9 mouse cellular contexts compared by ENCODE assay signal in genomic region chr5:118655025-118655424, GRCm38 (mm10).
DNase-seq lines count a peak whose midpoint lies in the region; ATAC-seq lines count a peak whose summit lies in the region.
"Had no signal": no experiment of that assay in that cellular context is flagged by ENCODE, and none has a peak within 500 bp of the region (broad histone marks: within the 10 kb centered on the region; RNA-seq: fewer than 3 reads in every experiment).

No protein-coding gene starts in this region.

- H3K4me2 ChIP-seq in embryonic facial prominence, embryonic 11.5 days (ENCODE audit: low read depth, low read length): no peak overlapping the region
- no peak overlapping the region for H3K4me2 ChIP-seq in midbrain, embryonic 14.5 days (ENCODE audit: low read length)
- H3K4me2 ChIP-seq in forebrain, embryonic 15.5 days (replicated peaks): no peak overlapping the region

- ATAC-seq in embryonic facial prominence, embryonic 11.5 days (replicated peaks; ENCODE audit: insufficient number of reproducible peaks, low FRiP score, low TSS enrichment, low read depth): 0 out of 2 replicates have a peak, but pooled peaks have one; percentile 56
- peak; percentile 69; the same call in 1 of the 2 replicates for ATAC-seq in midbrain, embryonic 14.5 days (ENCODE audit: low FRiP score, low TSS enrichment)
- peak; percentile 74; the same call in 1 of the 2 replicates for ATAC-seq in forebrain, embryonic 15.5 days (replicated peaks)
- no peak for ATAC-seq in inflammation-experienced regulatory T-cells, adult 6 months

- no peak overlapping the region for H3K27ac ChIP-seq in embryonic facial prominence, embryonic 11.5 days (replicated peaks; ENCODE audit: low read depth, low read length)
- H3K27ac ChIP-seq in embryonic facial prominence, embryonic 10.5 days (replicated peaks): no peak overlapping the region
- no peak overlapping the region for H3K27ac ChIP-seq in midbrain, embryonic 14.5 days (replicated peaks; ENCODE audit: low read depth, low read length)
- no peak overlapping the region for H3K27ac ChIP-seq in midbrain, embryonic 10.5 days (replicated peaks)
- peak overlapping the region; percentile 43; the same call in 1 of the 2 replicates for H3K27ac ChIP-seq in forebrain, embryonic 15.5 days (replicated peaks)

- no peaks in the 10 kb centered on the region for H3K9me3 ChIP-seq in embryonic facial prominence, embryonic 11.5 days (replicated peaks; ENCODE audit: control insufficient read depth, low read length)
- no peaks in the 10 kb centered on the region for H3K9me3 ChIP-seq in embryonic facial prominence, embryonic 10.5 days
- H3K9me3 ChIP-seq in midbrain, embryonic 14.5 days (ENCODE audit: control insufficient read depth, low read length): no peaks in the 10 kb centered on the region
- H3K9me3 ChIP-seq in midbrain, embryonic 10.5 days (replicated peaks): no peaks in the 10 kb centered on the region
- no peaks in the 10 kb centered on the region for H3K9me3 ChIP-seq in forebrain, embryonic 15.5 days
- H3K9me3 ChIP-seq: G1E had no signal

- 59% methylated on average over 2 of the region's 2 CpGs for WGBS in embryonic facial prominence, embryonic 11.5 days
- WGBS in embryonic facial prominence, embryonic 10.5 days: 61% methylated on average over 2 of the region's 2 CpGs
- WGBS in midbrain, embryonic 14.5 days: 51% methylated on average over 2 of the region's 2 CpGs
- 79% methylated on average over 2 of the region's 2 CpGs for WGBS in midbrain, embryonic 10.5 days
- WGBS in forebrain, embryonic 15.5 days: 26% methylated on average over 2 of the region's 2 CpGs

- H3K4me3 ChIP-seq in embryonic facial prominence, embryonic 11.5 days (ENCODE audit: low read depth, low read length): no peak overlapping the region
- H3K4me3 ChIP-seq in embryonic facial prominence, embryonic 10.5 days: no peak overlapping the region
- no peak overlapping the region for H3K4me3 ChIP-seq in midbrain, embryonic 14.5 days (replicated peaks; ENCODE audit: low read depth, low read length)
- no peak overlapping the region for H3K4me3 ChIP-seq in midbrain, embryonic 10.5 days
- H3K4me3 ChIP-seq in forebrain, embryonic 15.5 days: no peak overlapping the region

- peak; percentile 55 for DNase-seq in embryonic facial prominence, embryonic 11.5 days (ENCODE audit: low spot score)
- DNase-seq in embryonic facial prominence, embryonic 10.5 days (ENCODE audit: low spot score): no peak
- DNase-seq in midbrain, embryonic 14.5 days: peak; percentile 80
- no peak for DNase-seq in midbrain, embryonic 10.5 days (ENCODE audit: low spot score)
- DNase-seq in lung, postnatal 36 days: peak; percentile 79
- no peak for DNase-seq in ovary, postnatal 36 days (ENCODE audit: low spot score)

- H3K27me3 ChIP-seq in embryonic facial prominence, embryonic 11.5 days (ENCODE audit: control insufficient read depth, insufficient read depth, low read length): no peaks in the 10 kb centered on the region
- no peaks in the 10 kb centered on the region for H3K27me3 ChIP-seq in embryonic facial prominence, embryonic 10.5 days (replicated peaks; ENCODE audit: low read depth, poor library complexity, severe bottlenecking)
- H3K27me3 ChIP-seq in midbrain, embryonic 14.5 days (ENCODE audit: control insufficient read depth, insufficient read depth, low read length): no peaks in the 10 kb centered on the region
- no peaks in the 10 kb centered on the region for H3K27me3 ChIP-seq in midbrain, embryonic 10.5 days (ENCODE audit: low read depth, poor library complexity, severe bottlenecking)
- no peaks in the 10 kb centered on the region for H3K27me3 ChIP-seq in forebrain, embryonic 15.5 days

- H3K4me1 ChIP-seq in embryonic facial prominence, embryonic 11.5 days (ENCODE audit: control insufficient read depth, insufficient read depth, low read length): no peaks in the 10 kb centered on the region
- peaks cover 40% of the 10 kb centered on the region for H3K4me1 ChIP-seq in embryonic facial prominence, embryonic 10.5 days
- 0 out of 2 replicates have a peak, but pooled peaks cover 5% of the 10 kb centered on the region for H3K4me1 ChIP-seq in midbrain, embryonic 14.5 days (ENCODE audit: control insufficient read depth, insufficient read depth, low read length)
- peaks cover 38% of the 10 kb centered on the region for H3K4me1 ChIP-seq in midbrain, embryonic 10.5 days
- peaks cover 32% of the 10 kb centered on the region for H3K4me1 ChIP-seq in forebrain, embryonic 15.5 days

- H3K36me3 ChIP-seq in embryonic facial prominence, embryonic 11.5 days (replicated peaks; ENCODE audit: control insufficient read depth, insufficient read depth, low read depth, low read length): no peaks in the 10 kb centered on the region
- no peaks in the 10 kb centered on the region for H3K36me3 ChIP-seq in embryonic facial prominence, embryonic 10.5 days (replicated peaks)
- no peaks in the 10 kb centered on the region for H3K36me3 ChIP-seq in midbrain, embryonic 14.5 days (ENCODE audit: control insufficient read depth, insufficient read depth, low read length)
- H3K36me3 ChIP-seq in midbrain, embryonic 10.5 days: no peaks in the 10 kb centered on the region
- no peaks in the 10 kb centered on the region for H3K36me3 ChIP-seq in forebrain, embryonic 15.5 days

- H3K9ac ChIP-seq in embryonic facial prominence, embryonic 11.5 days (replicated peaks; ENCODE audit: low read length): no peak overlapping the region
- no peak overlapping the region; the same call in 1 of the 2 replicates for H3K9ac ChIP-seq in midbrain, embryonic 14.5 days (replicated peaks; ENCODE audit: low read length)
- H3K9ac ChIP-seq in forebrain, embryonic 15.5 days (replicated peaks): no peak overlapping the region

Comparison
In these comparisons a context has a peak if more than half of its experiments do, and no peak if none do; other contexts are left out.
1. DNase-seq: peak in embryonic facial prominence, embryonic 11.5 days (single experiment), midbrain, embryonic 14.5 days (single experiment) and lung, postnatal 36 days (single experiment); none in embryonic facial prominence, embryonic 10.5 days (single experiment), midbrain, embryonic 10.5 days (single experiment) and ovary, postnatal 36 days (single experiment).